Mouse (Mus musculus): ENCODE results near the gene Lmf1. TPM values are rescaled to one million over a fixed set of nuclear protein-coding genes. Genes with fewer than 3 reads are reported as not detected.

The Lmf1 gene
- total and polyA plus RNA-seq, 3 experiments, result 14.0 to 30.5 TPM; not detected in 1

DNA sequence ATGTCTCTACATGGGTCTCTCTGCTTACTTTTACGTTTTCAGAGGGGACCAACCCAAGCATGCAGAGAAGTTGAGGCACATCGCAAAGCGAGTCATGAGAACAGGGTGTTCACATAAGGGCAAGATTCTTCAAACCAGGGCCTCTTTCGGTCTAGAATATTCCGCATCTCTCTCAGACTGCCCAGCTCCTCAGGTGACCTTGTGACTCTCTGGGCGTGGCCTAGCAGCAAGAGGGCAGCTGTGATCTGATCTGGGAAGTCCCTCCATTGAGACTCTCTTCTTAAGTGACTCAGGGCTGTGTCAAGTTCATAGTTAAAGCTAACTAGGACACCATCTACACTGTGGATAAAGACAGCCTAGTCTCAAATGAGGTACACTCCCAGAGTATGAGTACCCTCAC lies 34.4 kb downstream of the Lmf1 start:
- TF ChIP-seq ZC3H11A (IDR thresholded peaks at IDR 0.05; ENCODE audit: low read depth, low read length), result no peak
- TF ChIP-seq EP300 (IDR thresholded peaks at IDR 0.05; ENCODE audit: low read depth in 1 of 2, low read length in 2 of 2), result no peak
- TF ChIP-seq RCOR1 (IDR thresholded peaks at IDR 0.05; ENCODE audit: low read depth, low read length), result no peak
- TF ChIP-seq CHD2 (IDR thresholded peaks at IDR 0.05; ENCODE audit: low read length), result no peak
- TF ChIP-seq POLR2AphosphoS5 (IDR thresholded peaks at IDR 0.05; ENCODE audit: borderline replicate concordance, low read depth, low read length), result no peak
- no peak for TF ChIP-seq TAL1 (IDR thresholded peaks at IDR 0.05; ENCODE audit: low read length)
- no peak for TF ChIP-seq MYC (IDR thresholded peaks at IDR 0.05; ENCODE audit: low read depth, low read length)
- TF ChIP-seq UBTF (IDR thresholded peaks at IDR 0.05; ENCODE audit: borderline replicate concordance, insufficient read depth, low read depth, low read length), result no peak
- TF ChIP-seq MAZ (IDR thresholded peaks at IDR 0.05; ENCODE audit: low read depth, low read length), result no peak
- no peak for TF ChIP-seq MEF2A (IDR thresholded peaks at IDR 0.05; ENCODE audit: extremely low read depth, insufficient replicate concordance, low read depth, low read length, poor library complexity, severe bottlenecking)

GRCm38 (mm10) chr17:25614723-25615510 lies 36.0 kb downstream of the Lmf1 start:
- Histone ChIP-seq H3K9ac (ENCODE audit: control insufficient read depth, low read depth, low read length, poor library complexity, severe bottlenecking) (no peak overlapping the region), H3K27ac (ENCODE audit: control insufficient read depth, low read depth, low read length) (no peak overlapping the region), H3K36me3 (ENCODE audit: control insufficient read depth in 1 of 2, insufficient read depth in 2 of 2, low read length in 2 of 2) (no peaks in the 10 kb centered on the region), H3K4me3 (ENCODE audit: control insufficient read depth in 1 of 2, insufficient read depth in 1 of 2, low read depth in 2 of 2, low read length in 2 of 2) (no peak overlapping the region), H3K4me1 (ENCODE audit: control insufficient read depth in 1 of 2, insufficient read depth in 2 of 2, low read length in 2 of 2) (no peaks in the 10 kb centered on the region), H3K27me3 (ENCODE audit: control insufficient read depth in 1 of 2, insufficient read depth in 2 of 2, low read length in 2 of 2) (no peaks in the 10 kb centered on the region), H3K9me3 (replicated peaks; ENCODE audit: insufficient read depth, low read length) (no peaks in the 10 kb centered on the region), H3K79me2 (ENCODE audit: control insufficient read depth, insufficient read depth, low read length, poor library complexity) (no peaks in the 10 kb centered on the region)
- DNase-seq (ENCODE audit: low read depth, low spot score), result no peak
- TF ChIP-seq TCF12 (IDR thresholded peaks at IDR 0.05; ENCODE audit: low read depth, low read length) (no peak), SMC3 (IDR thresholded peaks at IDR 0.05; ENCODE audit: low read depth, low read length) (no peak), USF1 (IDR thresholded peaks at IDR 0.05; ENCODE audit: low read depth, low read length) (no peak), POLR2AphosphoS2 (IDR thresholded peaks at IDR 0.05; ENCODE audit: low read length) (no peak), ZKSCAN1 (IDR thresholded peaks at IDR 0.05; ENCODE audit: low read depth, low read length) (no peak), EP300 (IDR thresholded peaks at IDR 0.05; ENCODE audit: low read depth in 1 of 2, low read length in 2 of 2) (no peak), BHLHE40 (IDR thresholded peaks at IDR 0.05; ENCODE audit: borderline replicate concordance, low read depth, low read length) (no peak), MAZ (IDR thresholded peaks at IDR 0.05; ENCODE audit: low read depth, low read length) (no peak), JUND (IDR thresholded peaks at IDR 0.05; ENCODE audit: low read depth, low read length) (no peak), CTCF (IDR thresholded peaks at IDR 0.05 in 2 of 3, conservative IDR thresholded peaks at IDR 0.05 in 1 of 3; ENCODE audit: control insufficient read depth in 1 of 3, insufficient read depth in 1 of 3, low read depth in 2 of 3, low read length in 3 of 3, poor library complexity in 1 of 3, severe bottlenecking in 1 of 3) (no peak), SIN3A (IDR thresholded peaks at IDR 0.05; ENCODE audit: low read length) (no peak), TBP (IDR thresholded peaks at IDR 0.05; ENCODE audit: low read depth, low read length) (no peak), KAT2A (conservative IDR thresholded peaks at IDR 0.05; ENCODE audit: low read depth, low read length) (no peak), MXI1 (IDR thresholded peaks at IDR 0.05; ENCODE audit: low read depth, low read length) (no peak), MAX (IDR thresholded peaks at IDR 0.05; ENCODE audit: low read length) (no peak), RAD21 (IDR thresholded peaks at IDR 0.05; ENCODE audit: low read depth, low read length) (no peak), ZC3H11A (IDR thresholded peaks at IDR 0.05; ENCODE audit: low read depth, low read length) (no peak), MYB (IDR thresholded peaks at IDR 0.05; ENCODE audit: low read depth, low read length) (no peak), TAL1 (IDR thresholded peaks at IDR 0.05; ENCODE audit: low read length) (no peak), NRF1 (IDR thresholded peaks at IDR 0.05; ENCODE audit: insufficient read depth, low read depth, low read length, poor library complexity, severe bottlenecking) (no peak)

More for the DNA sequence above, 34.4 kb downstream of the Lmf1 start:
- Histone ChIP-seq H3K27me3 (ENCODE audit: control insufficient read depth in 1 of 2, insufficient read depth in 2 of 2, low read length in 2 of 2) (no peaks in the 10 kb centered on the region), H3K4me1 (ENCODE audit: control insufficient read depth in 1 of 2, insufficient read depth in 2 of 2, low read length in 2 of 2) (no peaks in the 10 kb centered on the region), H3K4me3 (ENCODE audit: control insufficient read depth in 1 of 2, insufficient read depth in 1 of 2, low read depth in 2 of 2, low read length in 2 of 2) (no peak overlapping the region), H3K27ac (ENCODE audit: control insufficient read depth, low read depth, low read length) (no peak overlapping the region), H3K9me3 (replicated peaks; ENCODE audit: insufficient read depth, low read length) (no peaks in the 10 kb centered on the region), H3K9ac (ENCODE audit: control insufficient read depth, low read depth, low read length, poor library complexity, severe bottlenecking) (no peak overlapping the region), H3K79me2 (ENCODE audit: control insufficient read depth, insufficient read depth, low read length, poor library complexity) (no peaks in the 10 kb centered on the region), H3K36me3 (ENCODE audit: control insufficient read depth in 1 of 2, insufficient read depth in 2 of 2, low read length in 2 of 2) (no peaks in the 10 kb centered on the region)
- DNase-seq (ENCODE audit: low read depth, low spot score), result no peak
